Mouse (Mus musculus): ENCODE results near the gene Hira. TPM values are rescaled to one million over a fixed set of nuclear protein-coding genes. Genes with fewer than 3 reads are reported as not detected.

Gene Hira
- polyA plus RNA-seq (2012; rRNA removed) (23.2 and 23.7 TPM in 2 replicates), polyA plus RNA-seq (2014; fragmentation: Nextera tagmentation; extraction: Ambion mirVana) (4.9 and 5.9 TPM in 2 replicates)

GRCm38 (mm10) chr16:18876442-18877308 is at the start of gene Hira, which contains the start of gene Mrpl40:
Gene Hira (plus strand): TSS chr16:18877037.
Gene Mrpl40 (minus strand): TSS chr16:18876862.
- peak; percentile 84 to 88 (median 87) for DNase-seq (ENCODE audit: low read depth in 3 of 3, low spot score in 3 of 3)
- H3K9me3 ChIP-seq (ENCODE audit: control insufficient read depth, low read length): no peaks in the 10 kb centered on the region
- peak within 1 kb of the TSS; percentile 95 for H3K27ac ChIP-seq
- ATAC-seq (ENCODE audit: insufficient read depth): peak; percentile 90
- H3K9ac ChIP-seq (replicated peaks): peak within 1 kb of the TSS; percentile 92
- no peaks in the 10 kb centered on the region for H3K27me3 ChIP-seq (ENCODE audit: control insufficient read depth, insufficient read depth, low read length)
- peak within 1 kb of the TSS; percentile 99 for H3K4me2 ChIP-seq (ENCODE audit: low read depth)
- TF ChIP-seq EP300 (IDR thresholded peaks at IDR 0.05; ENCODE audit: low read depth): peak; percentile 62
- no peak; the same call in 1 of the 2 replicates for TF ChIP-seq CTCF (IDR thresholded peaks at IDR 0.05; ENCODE audit: low read depth)
- WGBS (ENCODE audit: insufficient replicate concordance): 0% methylated on average over 91 of the region's 93 CpGs
- H3K36me3 ChIP-seq (replicated peaks; ENCODE audit: control insufficient read depth, insufficient read depth, low read depth): peaks cover 25% of the 10 kb centered on the region
- H3K4me1 ChIP-seq (replicated peaks; ENCODE audit: control insufficient read depth in 2 of 2, insufficient read depth in 2 of 2, low read length in 1 of 2): peaks cover 10 to 12% of the 10 kb centered on the region in 2 experiments
- H3K4me3 ChIP-seq (ENCODE audit: insufficient read depth in 1 of 2, low read depth in 2 of 2, low read length in 2 of 2): peak within 1 kb of the TSS; percentile 89 to 97

GRCm38 (mm10) chr16:18828630-18829029 is 48.2 kb upstream of the Hira start:
- Histone ChIP-seq H3K9ac (replicated peaks) (no peak overlapping the region), H3K36me3 (replicated peaks; ENCODE audit: control insufficient read depth, insufficient read depth, low read depth) (peaks cover 73% of the 10 kb centered on the region), H3K9me3 (ENCODE audit: control insufficient read depth, low read length) (no peaks in the 10 kb centered on the region), H3K27ac (no peak overlapping the region), H3K4me1 (replicated peaks; ENCODE audit: control insufficient read depth in 2 of 2, insufficient read depth in 2 of 2, low read length in 1 of 2) (no peaks in the 10 kb centered on the region), H3K4me2 (ENCODE audit: low read depth) (no peak overlapping the region), H3K27me3 (ENCODE audit: control insufficient read depth, insufficient read depth, low read length) (no peaks in the 10 kb centered on the region), H3K4me3 (ENCODE audit: insufficient read depth in 1 of 2, low read depth in 2 of 2, low read length in 2 of 2) (no peak overlapping the region)
- no peak for DNase-seq (ENCODE audit: low read depth in 3 of 3, low spot score in 3 of 3)
- TF ChIP-seq EP300 (IDR thresholded peaks at IDR 0.05; ENCODE audit: low read depth) (no peak), CTCF (IDR thresholded peaks at IDR 0.05; ENCODE audit: low read depth) (no peak)
- 84% methylated on average over 3 of the region's 3 CpGs for WGBS (ENCODE audit: insufficient replicate concordance)
- no peak for ATAC-seq (ENCODE audit: insufficient read depth)

- H3K27ac ChIP-seq: no peak overlapping the region
- H3K36me3 ChIP-seq (replicated peaks; ENCODE audit: control insufficient read depth, insufficient read depth, low read depth): peaks cover 69% of the 10 kb centered on the region
- H3K4me1 ChIP-seq (replicated peaks; ENCODE audit: control insufficient read depth in 2 of 2, insufficient read depth in 2 of 2, low read length in 1 of 2): no peaks in the 10 kb centered on the region
- H3K4me3 ChIP-seq (ENCODE audit: insufficient read depth in 1 of 2, low read depth in 2 of 2, low read length in 2 of 2): no peak overlapping the region
- TF ChIP-seq EP300 (IDR thresholded peaks at IDR 0.05; ENCODE audit: low read depth) (no peak), CTCF (IDR thresholded peaks at IDR 0.05; ENCODE audit: low read depth) (no peak)
- ATAC-seq (ENCODE audit: insufficient read depth) (no peak), DNase-seq (ENCODE audit: low read depth in 3 of 3, low spot score in 3 of 3) (no peak)
- 81% methylated on average over 6 of the region's 6 CpGs for WGBS (ENCODE audit: insufficient replicate concordance)
- H3K9ac ChIP-seq (replicated peaks): no peak overlapping the region
- H3K9me3 ChIP-seq (ENCODE audit: control insufficient read depth, low read length): no peaks in the 10 kb centered on the region
- H3K27me3 ChIP-seq (ENCODE audit: control insufficient read depth, insufficient read depth, low read length): no peaks in the 10 kb centered on the region
- no peak overlapping the region for H3K4me2 ChIP-seq (ENCODE audit: low read depth)
Measured at GRCm38 (mm10) chr16:18829102-18829501, 47.7 kb upstream of the Hira start.

GRCm38 (mm10) chr16:18833486-18833885 is 43.4 kb upstream of the Hira start:
- H3K36me3 ChIP-seq (replicated peaks; ENCODE audit: control insufficient read depth, insufficient read depth, low read depth): peaks cover 43% of the 10 kb centered on the region
- no peak for ATAC-seq (ENCODE audit: insufficient read depth)
- peaks cover 0 to 6% of the 10 kb centered on the region in 2 experiments for H3K4me1 ChIP-seq (replicated peaks; ENCODE audit: control insufficient read depth in 2 of 2, insufficient read depth in 2 of 2, low read length in 1 of 2)
- WGBS (ENCODE audit: insufficient replicate concordance): 83% methylated on average over 2 of the region's 2 CpGs
- H3K9ac ChIP-seq (replicated peaks): no peak overlapping the region
- no peak overlapping the region for H3K4me3 ChIP-seq (ENCODE audit: insufficient read depth in 1 of 2, low read depth in 2 of 2, low read length in 2 of 2)
- no peak overlapping the region for H3K4me2 ChIP-seq (ENCODE audit: low read depth)
- no peak overlapping the region for H3K27ac ChIP-seq
- no peak for DNase-seq (ENCODE audit: low read depth in 3 of 3, low spot score in 3 of 3)
- no peaks in the 10 kb centered on the region for H3K27me3 ChIP-seq (ENCODE audit: control insufficient read depth, insufficient read depth, low read length)
- TF ChIP-seq CTCF (IDR thresholded peaks at IDR 0.05; ENCODE audit: low read depth): no peak; the same call in 1 of the 2 replicates
- no peak for TF ChIP-seq EP300 (IDR thresholded peaks at IDR 0.05; ENCODE audit: low read depth)
- no peaks in the 10 kb centered on the region for H3K9me3 ChIP-seq (ENCODE audit: control insufficient read depth, low read length)

- Histone ChIP-seq H3K4me1 (replicated peaks; ENCODE audit: control insufficient read depth in 2 of 2, insufficient read depth in 2 of 2, low read length in 1 of 2) (peaks cover 0 to 6% of the 10 kb centered on the region in 2 experiments), H3K36me3 (replicated peaks; ENCODE audit: control insufficient read depth, insufficient read depth, low read depth) (peaks cover 24% of the 10 kb centered on the region), H3K27ac (no peak overlapping the region), H3K9ac (replicated peaks) (no peak overlapping the region; the same call in 1 of the 2 replicates), H3K27me3 (ENCODE audit: control insufficient read depth, insufficient read depth, low read length) (no peaks in the 10 kb centered on the region), H3K4me3 (ENCODE audit: insufficient read depth in 1 of 2, low read depth in 2 of 2, low read length in 2 of 2) (peak overlapping the region; percentile 68), H3K4me2 (ENCODE audit: low read depth) (peak overlapping the region; percentile 84), H3K9me3 (ENCODE audit: control insufficient read depth, low read length) (no peaks in the 10 kb centered on the region)
- DNase-seq (ENCODE audit: low read depth in 3 of 3, low spot score in 3 of 3) (no peak), ATAC-seq (ENCODE audit: insufficient read depth) (peak; percentile 16; the same call in 1 of the 2 replicates)
- no peak for TF ChIP-seq CTCF (IDR thresholded peaks at IDR 0.05; ENCODE audit: low read depth)
- TF ChIP-seq EP300 (IDR thresholded peaks at IDR 0.05; ENCODE audit: low read depth): no peak
- 28% methylated on average over 3 of the region's 3 CpGs for WGBS (ENCODE audit: insufficient replicate concordance)
Measured at GRCm38 (mm10) chr16:18836073-18836467, 40.8 kb upstream of the Hira start.

All from liver, embryonic 14.5 days (tissue).